Mouse (Mus musculus): ENCODE measurements around the gene Lrrc58. TPM values are rescaled to one million over a fixed set of nuclear protein-coding genes. Genes with fewer than 3 reads are reported as not detected.

Gene Lrrc58
- polyA plus RNA-seq, 1 experiment from 2014 or later, result 56.8 TPM

- Histone ChIP-seq H3K9ac (ENCODE audit: low read length) (no peak overlapping the region), H3K9me3 (ENCODE audit: control insufficient read depth, low read length) (no peaks in the 10 kb centered on the region), H3K4me1 (replicated peaks; ENCODE audit: control insufficient read depth, insufficient read depth, low read length) (peaks cover 6% of the 10 kb centered on the region; the same call in 1 of the 2 replicates), H3K4me2 (ENCODE audit: low read depth, low read length) (no peak overlapping the region), H3K27me3 (ENCODE audit: control insufficient read depth, insufficient read depth, low read depth, low read length) (no peaks in the 10 kb centered on the region), H3K36me3 (ENCODE audit: control insufficient read depth, insufficient read depth, low read length) (no peaks in the 10 kb centered on the region), H3K27ac (ENCODE audit: low read length) (no peak overlapping the region), H3K4me3 (ENCODE audit: low read length) (no peak overlapping the region)
- WGBS, result 64% methylated on average over 3 of the region's 3 CpGs
- no peak for ATAC-seq (ENCODE audit: low read depth)
Measured at GRCm38 (mm10) chr16:37863876-37864275, 4.3 kb upstream of the Lrrc58 start.

GRCm38 (mm10) chr16:37865841-37866240, 2.3 kb upstream of the Lrrc58 start:
- H3K4me3 ChIP-seq (ENCODE audit: low read length), result no peak overlapping the region
- no peak overlapping the region for H3K4me2 ChIP-seq (ENCODE audit: low read depth, low read length)
- no peak overlapping the region for H3K27ac ChIP-seq (ENCODE audit: low read length)
- H3K27me3 ChIP-seq (ENCODE audit: control insufficient read depth, insufficient read depth, low read depth, low read length), result no peaks in the 10 kb centered on the region
- H3K9me3 ChIP-seq (ENCODE audit: control insufficient read depth, low read length), result no peaks in the 10 kb centered on the region
- ATAC-seq (ENCODE audit: low read depth), result no peak
- no peaks in the 10 kb centered on the region for H3K36me3 ChIP-seq (ENCODE audit: control insufficient read depth, insufficient read depth, low read length)
- H3K9ac ChIP-seq (ENCODE audit: low read length), result no peak overlapping the region
- H3K4me1 ChIP-seq (replicated peaks; ENCODE audit: control insufficient read depth, insufficient read depth, low read length), result peaks cover 14% of the 10 kb centered on the region
- whole genome bisulfite sequencing, result 71% methylated on average over 9 of the region's 9 CpGs

DNA sequence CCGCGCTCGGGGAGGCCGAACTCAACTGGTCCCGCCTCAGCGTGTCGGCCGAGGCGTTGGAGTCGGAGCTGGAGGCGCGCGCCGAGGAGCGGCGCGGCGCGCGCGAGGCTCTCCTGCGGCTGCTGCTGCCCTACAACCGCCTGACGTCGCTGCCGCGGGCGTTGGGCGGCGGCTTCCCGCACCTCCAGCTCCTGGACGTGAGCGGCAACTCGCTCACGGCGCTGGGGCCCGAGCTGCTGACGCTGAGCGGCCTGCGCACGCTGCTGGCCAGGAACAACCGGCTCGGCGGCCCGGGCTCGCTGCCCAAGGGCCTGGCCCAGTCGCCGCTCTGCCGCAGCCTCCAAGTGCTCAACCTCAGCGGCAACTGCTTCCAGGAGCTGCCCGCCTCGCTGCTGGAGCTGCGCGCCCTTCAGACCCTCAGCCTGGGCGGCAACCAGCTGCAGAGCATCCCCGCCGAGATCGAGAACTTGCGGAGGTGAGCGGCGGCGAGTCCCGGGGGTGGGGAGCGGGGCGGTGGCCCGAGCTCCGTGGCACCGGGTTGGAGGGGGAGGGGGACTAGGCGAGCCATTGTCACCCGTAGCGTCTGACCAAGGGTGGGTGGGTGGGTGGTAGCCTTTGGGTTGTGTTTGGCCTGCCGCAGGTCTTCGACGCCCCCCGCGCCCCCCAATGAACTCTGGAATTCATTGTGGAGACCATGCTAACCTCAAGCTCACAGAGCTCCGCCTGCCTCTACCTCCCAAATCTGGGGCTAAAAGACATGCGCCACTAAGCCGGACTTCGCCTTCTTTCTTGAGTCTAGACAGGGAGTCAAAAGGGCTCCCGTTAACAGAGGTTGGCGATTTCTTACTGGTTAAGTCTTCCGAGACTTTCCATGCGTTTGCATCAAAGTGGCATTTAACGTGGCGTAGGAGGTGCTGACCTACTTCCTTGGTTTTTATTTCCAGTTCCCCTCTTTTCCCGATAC, 599 bp downstream of the Lrrc58 start:
- H3K4me2 ChIP-seq (ENCODE audit: low read depth, low read length), result peak overlapping the region; percentile 77
- peak overlapping the region; percentile 98 for H3K27ac ChIP-seq (ENCODE audit: low read length)
- no peaks in the 10 kb centered on the region for H3K9me3 ChIP-seq (ENCODE audit: control insufficient read depth, low read length)
- H3K4me1 ChIP-seq (replicated peaks; ENCODE audit: control insufficient read depth, insufficient read depth, low read length), result peaks cover 22% of the 10 kb centered on the region
- no peaks in the 10 kb centered on the region for H3K36me3 ChIP-seq (ENCODE audit: control insufficient read depth, insufficient read depth, low read length)
- peak overlapping the region; percentile 99 for H3K4me3 ChIP-seq (ENCODE audit: low read length)
- H3K27me3 ChIP-seq (ENCODE audit: control insufficient read depth, insufficient read depth, low read depth, low read length), result no peaks in the 10 kb centered on the region
- WGBS, result 0% methylated on average over 63 of the region's 87 CpGs
- peak; percentile 80 for ATAC-seq (ENCODE audit: low read depth)
- H3K9ac ChIP-seq (ENCODE audit: low read length), result peak overlapping the region; percentile 99

GRCm38 (mm10) chr16:37869470-37870231, 1.5 kb downstream of the Lrrc58 start:
- H3K27ac ChIP-seq (ENCODE audit: low read length), result peak overlapping the region; percentile 98
- H3K4me1 ChIP-seq (replicated peaks; ENCODE audit: control insufficient read depth, insufficient read depth, low read length), result peaks cover 23% of the 10 kb centered on the region
- H3K9me3 ChIP-seq (ENCODE audit: control insufficient read depth, low read length), result no peaks in the 10 kb centered on the region
- no peak for ATAC-seq (ENCODE audit: low read depth)
- H3K27me3 ChIP-seq (ENCODE audit: control insufficient read depth, insufficient read depth, low read depth, low read length), result no peaks in the 10 kb centered on the region
- no peaks in the 10 kb centered on the region for H3K36me3 ChIP-seq (ENCODE audit: control insufficient read depth, insufficient read depth, low read length)
- 6% methylated on average over 4 of the region's 4 CpGs for WGBS
- H3K4me3 ChIP-seq (ENCODE audit: low read length), result peak overlapping the region; percentile 99
- peak overlapping the region; percentile 99 for H3K9ac ChIP-seq (ENCODE audit: low read length)
- peak overlapping the region; percentile 77 for H3K4me2 ChIP-seq (ENCODE audit: low read depth, low read length)

- H3K4me2 ChIP-seq (ENCODE audit: low read depth, low read length), result peak overlapping the region; percentile 30
- H3K27ac ChIP-seq (ENCODE audit: low read length), result peak overlapping the region; percentile 9; the same call in 1 of the 2 replicates
Measured at GRCm38 (mm10) chr16:37871112-37871715, 3.0 kb downstream of the Lrrc58 start.

GRCm38 (mm10) chr16:37874501-37875235, 6.5 kb downstream of the Lrrc58 start:
- ATAC-seq (ENCODE audit: low read depth), result peak; percentile 56
- H3K27me3 ChIP-seq (ENCODE audit: control insufficient read depth, insufficient read depth, low read depth, low read length), result no peaks in the 10 kb centered on the region
- no peaks in the 10 kb centered on the region for H3K9me3 ChIP-seq (ENCODE audit: control insufficient read depth, low read length)
- no peak overlapping the region for H3K4me3 ChIP-seq (ENCODE audit: low read length)
- H3K27ac ChIP-seq (ENCODE audit: low read length), result 0 out of 2 replicates have a peak overlapping the region, but pooled peaks have one; percentile 27
- no peak overlapping the region for H3K9ac ChIP-seq (ENCODE audit: low read length)
- peaks cover 18% of the 10 kb centered on the region for H3K4me1 ChIP-seq (replicated peaks; ENCODE audit: control insufficient read depth, insufficient read depth, low read length)
- H3K36me3 ChIP-seq (ENCODE audit: control insufficient read depth, insufficient read depth, low read length), result peaks cover 17% of the 10 kb centered on the region
- WGBS, result 73% methylated on average over 4 of the region's 4 CpGs
- no peak overlapping the region for H3K4me2 ChIP-seq (ENCODE audit: low read depth, low read length)

More at GRCm38 (mm10) chr16:37871112-37871715, 3.0 kb downstream of the Lrrc58 start:
- Histone ChIP-seq H3K36me3 (ENCODE audit: control insufficient read depth, insufficient read depth, low read length) (no peaks in the 10 kb centered on the region), H3K4me1 (replicated peaks; ENCODE audit: control insufficient read depth, insufficient read depth, low read length) (peaks cover 24% of the 10 kb centered on the region), H3K27me3 (ENCODE audit: control insufficient read depth, insufficient read depth, low read depth, low read length) (no peaks in the 10 kb centered on the region), H3K4me3 (ENCODE audit: low read length) (no peak overlapping the region), H3K9ac (ENCODE audit: low read length) (no peak overlapping the region), H3K9me3 (ENCODE audit: control insufficient read depth, low read length) (no peaks in the 10 kb centered on the region)
- ATAC-seq (ENCODE audit: low read depth), result no peak
- WGBS, result 67% methylated on average over 4 of the region's 4 CpGs

DNA sequence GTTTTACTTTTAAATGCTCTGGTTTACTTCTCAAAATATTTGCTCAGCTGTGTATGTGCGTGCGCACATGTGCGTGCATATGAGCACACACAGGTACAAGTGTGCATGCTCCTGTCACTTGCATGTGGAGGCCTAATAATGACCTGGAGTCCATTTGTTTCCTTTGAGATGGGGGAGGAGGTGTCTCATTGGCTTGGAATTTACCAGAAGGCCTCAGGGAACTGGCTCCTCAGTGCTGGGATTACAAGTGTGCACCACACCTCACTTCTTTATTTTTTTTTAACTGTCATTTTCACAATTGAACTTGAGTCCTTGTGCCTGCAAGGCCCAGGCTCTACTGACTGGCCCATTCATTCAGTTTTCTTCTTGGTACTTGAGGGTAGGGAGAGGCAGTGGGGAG, 9.2 kb downstream of the Lrrc58 start:
- no peaks in the 10 kb centered on the region for H3K9me3 ChIP-seq (ENCODE audit: control insufficient read depth, low read length)
- no peak overlapping the region for H3K9ac ChIP-seq (ENCODE audit: low read length)
- H3K36me3 ChIP-seq (ENCODE audit: control insufficient read depth, insufficient read depth, low read length), result peaks cover 29% of the 10 kb centered on the region
- no peak overlapping the region for H3K4me3 ChIP-seq (ENCODE audit: low read length)
- no peak overlapping the region for H3K4me2 ChIP-seq (ENCODE audit: low read depth, low read length)
- H3K27ac ChIP-seq (ENCODE audit: low read length), result no peak overlapping the region
- no peak for ATAC-seq (ENCODE audit: low read depth)
- H3K27me3 ChIP-seq (ENCODE audit: control insufficient read depth, insufficient read depth, low read depth, low read length), result no peaks in the 10 kb centered on the region
- WGBS, result 91% methylated on average over 3 of the region's 3 CpGs
- 0 out of 2 replicates have a peak, but pooled peaks cover 2% of the 10 kb centered on the region for H3K4me1 ChIP-seq (replicated peaks; ENCODE audit: control insufficient read depth, insufficient read depth, low read length)

DNA sequence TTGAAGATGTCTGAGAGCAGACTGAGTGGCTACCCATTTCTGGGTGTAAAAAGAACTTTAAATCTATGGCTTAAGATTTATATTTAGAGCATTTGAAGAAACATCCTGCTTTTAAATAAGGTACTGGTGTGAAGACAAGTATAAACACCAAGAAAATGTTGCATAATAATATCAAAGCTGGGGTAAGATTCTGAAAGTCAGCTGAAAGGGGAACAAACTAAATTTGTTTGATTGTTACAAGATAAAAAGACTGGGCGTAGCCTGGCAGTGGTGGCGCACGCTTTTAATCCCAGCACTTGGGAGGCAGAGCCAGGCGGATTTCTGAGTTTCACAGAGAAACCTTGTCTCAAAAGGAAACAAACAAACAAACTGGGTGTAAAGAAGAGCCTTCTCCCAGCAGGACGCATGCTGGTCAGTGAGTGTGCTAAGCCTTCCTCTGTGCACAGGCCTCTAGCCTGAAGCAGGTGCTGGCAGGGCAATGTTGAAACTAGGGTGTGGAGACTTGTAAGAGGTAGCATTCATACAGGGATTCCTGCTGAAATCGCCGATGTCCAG, 10.8 kb downstream of the Lrrc58 start:
- Histone ChIP-seq H3K4me3 (ENCODE audit: low read length) (no peak overlapping the region), H3K9me3 (ENCODE audit: control insufficient read depth, low read length) (no peaks in the 10 kb centered on the region), H3K4me2 (ENCODE audit: low read depth, low read length) (no peak overlapping the region), H3K36me3 (ENCODE audit: control insufficient read depth, insufficient read depth, low read length) (peaks cover 41% of the 10 kb centered on the region), H3K27me3 (ENCODE audit: control insufficient read depth, insufficient read depth, low read depth, low read length) (no peaks in the 10 kb centered on the region), H3K27ac (ENCODE audit: low read length) (no peak overlapping the region), H3K9ac (ENCODE audit: low read length) (no peak overlapping the region), H3K4me1 (replicated peaks; ENCODE audit: control insufficient read depth, insufficient read depth, low read length) (0 out of 2 replicates have a peak, but pooled peaks cover 2% of the 10 kb centered on the region)
- WGBS, result 86% methylated on average over 7 of the region's 7 CpGs
- ATAC-seq (ENCODE audit: low read depth), result no peak

Measured in lung, embryonic 16.5 days (tissue).